Mouse (Mus musculus) ES-Bruce4 (cell line): ENCODE measurements around the gene Nicn1.

ENCODE experiments used
- CTCF ChIP-seq: IDR thresholded peaks from one replicate; pipeline ENCODE4 v1.8.1; 2011; ENCODE audit warnings: low read depth, low read length
- POLR2A ChIP-seq: IDR thresholded peaks from one replicate; pipeline ENCODE4 v1.8.1; 2011; ENCODE audit warnings: low read length; ENCODE audit not compliant: insufficient read depth

GRCm38 (mm10) chr9:108338551-108338885 is 48.3 kb downstream of the Nicn1 start:
- TF ChIP-seq CTCF (no peak), POLR2A (no peak)
